Mouse (Mus musculus) neutrophil, adult 5-6 weeks (primary cell): ENCODE data around the gene Gm10563. TPM values are rescaled to one million over a fixed set of nuclear protein-coding genes. Genes with fewer than 3 reads are reported as not detected.
A peak's percentile ranks its signal among the peaks of the same experiment; 100 is the strongest.
"Not testable (repeated sequence)": the region's sequence is repeated elsewhere in the genome, so short reads cannot be mapped to it uniquely, and the experiment has no call there.

Experiments
- ATAC-seq: fragments of 151-379, 151-347 bp; 2 replicates; pipeline ENCODE4 v1.8.0; 2017; ENCODE audit warnings: mild to moderate bottlenecking, moderate TSS enrichment; ENCODE audit not compliant: insufficient number of reproducible peaks, poor library complexity, low FRiP score, severe bottlenecking; ENCODE audit errors: extremely low read depth
- total RNA-seq: library from RNA; stranded (forward); fragments of 200-1000 nt; gene quantifications from 2 replicates; pipeline ENCODE4 v1.2.3, GENCODE M21; 2017

Gm10563 gene
- total RNA-seq, 1 experiment from 2014 or later = not detected

DNA sequence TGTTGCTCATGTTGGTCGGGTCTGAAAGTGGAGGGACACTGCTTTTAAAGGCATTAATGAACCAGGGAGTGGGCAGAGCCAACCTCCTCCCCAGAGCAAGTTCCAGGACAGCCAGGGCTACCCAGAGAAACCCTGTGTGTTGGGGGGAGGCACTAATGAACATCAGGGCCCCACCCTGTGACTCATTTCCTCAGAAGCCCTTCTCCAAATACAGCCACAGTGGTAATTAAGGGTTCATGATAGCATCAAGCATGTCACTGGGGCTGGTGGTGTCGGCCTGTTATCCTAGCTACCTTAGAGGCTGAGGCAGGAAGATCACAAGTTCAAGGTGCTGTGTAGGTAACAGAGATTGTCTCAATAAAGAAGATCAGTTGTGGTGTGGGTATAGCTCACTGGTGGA, 73.8 kb downstream of the Gm10563 start:
- ATAC-seq = no peak

- not testable (repeated sequence) for ATAC-seq
These were observed 74.9 kb downstream of the Gm10563 start for GRCm38 (mm10) chr4:155570315-155570714.

DNA sequence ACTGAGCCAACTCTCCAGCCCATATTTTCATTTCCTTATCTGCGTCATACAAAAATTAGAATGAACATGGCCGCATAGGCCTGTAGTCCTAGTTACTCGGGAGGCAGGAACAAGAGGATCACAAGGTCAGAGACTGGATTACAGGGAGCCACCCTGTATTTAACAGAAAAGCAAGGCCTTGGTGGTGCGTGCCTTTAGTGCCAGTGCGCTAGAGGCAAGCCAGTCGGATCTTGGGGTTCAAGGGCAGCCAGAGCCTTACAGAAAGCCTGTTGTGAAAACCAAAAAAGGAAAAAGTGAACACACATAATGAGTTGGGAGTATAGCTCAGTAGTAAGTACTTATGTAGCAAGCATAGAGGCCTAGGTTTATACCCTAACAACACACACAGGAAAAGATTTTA, 75.4 kb downstream of the Gm10563 start:
- no peak for ATAC-seq

- ATAC-seq = no peak
These were observed 76.4 kb downstream of the Gm10563 start for GRCm38 (mm10) chr4:155568632-155569370.

DNA sequence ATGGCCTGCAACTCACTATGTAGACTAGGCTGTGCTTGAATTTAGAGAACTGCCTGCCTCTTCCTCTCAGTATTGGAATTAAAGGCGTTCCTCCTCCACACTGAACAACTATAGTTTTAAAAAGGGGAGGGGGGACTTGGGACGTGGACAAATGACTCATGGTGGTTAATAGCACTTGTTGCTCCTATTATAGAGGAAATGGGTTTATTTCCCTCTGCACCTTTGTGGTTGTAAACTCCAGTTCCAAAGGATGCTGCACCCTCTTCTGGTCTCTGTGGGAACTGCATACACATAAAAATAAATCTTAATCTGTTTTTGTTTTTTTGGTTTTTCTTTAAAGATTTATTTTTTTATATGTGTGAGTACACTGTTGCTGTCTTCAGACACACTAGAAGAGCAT, 77.0 kb downstream of the Gm10563 start:
- ATAC-seq = peak; percentile 49

DNA sequence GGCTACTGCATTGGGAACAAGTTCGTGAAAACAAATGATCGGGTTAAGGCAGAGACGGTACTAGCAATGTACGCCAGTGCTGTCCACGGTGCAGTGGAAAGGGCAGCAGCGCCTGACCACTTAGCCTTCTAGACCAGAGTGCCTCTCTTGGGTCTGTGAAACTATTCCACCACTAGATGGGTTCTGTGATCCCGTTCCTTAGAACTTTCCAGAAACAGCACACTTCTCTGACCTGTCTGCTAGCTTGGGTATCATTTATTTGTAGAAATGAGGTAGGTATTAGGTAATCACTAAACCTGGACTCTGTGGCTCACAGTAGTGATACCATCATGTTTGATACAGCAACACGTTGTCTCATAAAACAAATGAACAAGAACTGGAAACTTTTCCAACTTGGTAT, 78.7 kb downstream of the Gm10563 start:
- ATAC-seq = no peak

Other genes starting within 250 kb of the Gm10563 start
- not detected in 2 replicates for gene Gabrd, start 247.3 kb downstream of the Gm10563 start, total RNA-seq
- gene Cfap74, start 236.2 kb downstream of the Gm10563 start, total RNA-seq = 1.5 and 3.8 TPM in 2 replicates
- gene Tmem52, start 176.3 kb downstream of the Gm10563 start, total RNA-seq = not detected in 2 replicates
- 120 and 143 TPM in 2 replicates for gene Gnb1, start 154.0 kb downstream of the Gm10563 start, total RNA-seq
- gene Nadk, start 83.0 kb downstream of the Gm10563 start, total RNA-seq = 281 and 295 TPM in 2 replicates
- 10.0 and 11.3 TPM in 2 replicates for gene Slc35e2, start 44.0 kb downstream of the Gm10563 start, total RNA-seq
- 135 and 137 TPM in 2 replicates for gene Cdk11b, start 20.6 kb downstream of the Gm10563 start, total RNA-seq
- 0.74 and 0.93 TPM in 2 replicates for gene Mmp23, start 8.0 kb upstream of the Gm10563 start, total RNA-seq
- gene Mib2, start 23.8 kb upstream of the Gm10563 start, total RNA-seq = 37.0 and 38.5 TPM in 2 replicates
- gene Fndc10, start 48.9 kb upstream of the Gm10563 start, total RNA-seq = 0.23 and 0.37 TPM in 2 replicates
- gene Ssu72, start 59.4 kb upstream of the Gm10563 start, total RNA-seq = 148 and 173 TPM in 2 replicates
- gene Tmem240, start 89.4 kb upstream of the Gm10563 start, total RNA-seq = 0.12 and 0.61 TPM in 2 replicates
- 41.5 and 55.2 TPM in 2 replicates for gene Atad3a, start 115.7 kb upstream of the Gm10563 start, total RNA-seq
- gene Vwa1, start 129.3 kb upstream of the Gm10563 start, total RNA-seq = 0.12 and 0.37 TPM in 2 replicates
- gene Tmem88b, start 140.5 kb upstream of the Gm10563 start, total RNA-seq = 0.12 TPM in 1 of 2 replicates, not detected in the other
- not detected in 2 replicates for gene Ankrd65, start 145.0 kb upstream of the Gm10563 start, total RNA-seq
- 30.4 and 33.5 TPM in 2 replicates for gene Mrpl20, start 157.5 kb upstream of the Gm10563 start, total RNA-seq
- 394 and 410 TPM in 2 replicates for gene Ccnl2, start 167.1 kb upstream of the Gm10563 start, total RNA-seq
- 129 and 133 TPM in 2 replicates for gene Aurkaip1, start 185.9 kb upstream of the Gm10563 start, total RNA-seq
- 0.47 and 2.3 TPM in 2 replicates for gene Mxra8, start 194.3 kb upstream of the Gm10563 start, total RNA-seq
- 32.8 and 39.2 TPM in 2 replicates for gene Dvl1, start 202.0 kb upstream of the Gm10563 start, total RNA-seq
- 1.4 and 1.8 TPM in 2 replicates for gene Tas1r3, start 218.0 kb upstream of the Gm10563 start, total RNA-seq
- 2.3 and 10.1 TPM in 2 replicates for gene Cptp, start 224.0 kb upstream of the Gm10563 start, total RNA-seq
- 25.4 and 26.8 TPM in 2 replicates for gene Ints11, start 224.1 kb upstream of the Gm10563 start, total RNA-seq
- gene Pusl1, start 246.4 kb upstream of the Gm10563 start, total RNA-seq = 10.1 and 10.3 TPM in 2 replicates
- gene Acap3, start 246.4 kb upstream of the Gm10563 start, total RNA-seq = 15.7 and 17.5 TPM in 2 replicates